Mouse (Mus musculus): ENCODE measurements around the gene 1700019N19Rik. TPM values are rescaled to one million over a fixed set of nuclear protein-coding genes. Genes with fewer than 3 reads are reported as not detected.
A peak's percentile ranks its signal among the peaks of the same experiment; 100 is the strongest.

Gene 1700019N19Rik
- polyA plus RNA-seq, 1 experiment from 2014 or later = not detected

DNA sequence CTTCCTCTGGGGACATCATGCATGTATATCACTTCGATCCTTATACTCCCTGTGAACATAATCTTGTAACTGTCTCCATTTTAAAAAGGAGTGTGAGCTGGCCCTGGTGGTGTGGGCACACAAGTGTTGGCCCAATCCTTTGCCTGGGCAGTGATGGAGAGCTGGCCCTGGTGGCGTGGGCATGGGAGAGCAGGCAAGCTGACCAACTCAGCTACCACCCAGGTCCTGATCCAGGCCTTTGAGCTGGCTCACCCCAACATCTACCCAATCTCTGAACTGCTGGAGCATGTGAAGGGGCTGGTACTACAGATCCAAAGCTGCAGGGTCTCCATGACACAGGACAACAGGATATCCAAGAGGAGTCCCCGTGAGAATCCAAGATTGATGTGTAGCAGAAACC is 29.0 kb upstream of the 1700019N19Rik start:
- Histone ChIP-seq H3K27ac (no peak overlapping the region), H3K4me1 (no peaks in the 10 kb centered on the region)
- WGBS = 95% methylated on average over 3 of the region's 3 CpGs

DNA sequence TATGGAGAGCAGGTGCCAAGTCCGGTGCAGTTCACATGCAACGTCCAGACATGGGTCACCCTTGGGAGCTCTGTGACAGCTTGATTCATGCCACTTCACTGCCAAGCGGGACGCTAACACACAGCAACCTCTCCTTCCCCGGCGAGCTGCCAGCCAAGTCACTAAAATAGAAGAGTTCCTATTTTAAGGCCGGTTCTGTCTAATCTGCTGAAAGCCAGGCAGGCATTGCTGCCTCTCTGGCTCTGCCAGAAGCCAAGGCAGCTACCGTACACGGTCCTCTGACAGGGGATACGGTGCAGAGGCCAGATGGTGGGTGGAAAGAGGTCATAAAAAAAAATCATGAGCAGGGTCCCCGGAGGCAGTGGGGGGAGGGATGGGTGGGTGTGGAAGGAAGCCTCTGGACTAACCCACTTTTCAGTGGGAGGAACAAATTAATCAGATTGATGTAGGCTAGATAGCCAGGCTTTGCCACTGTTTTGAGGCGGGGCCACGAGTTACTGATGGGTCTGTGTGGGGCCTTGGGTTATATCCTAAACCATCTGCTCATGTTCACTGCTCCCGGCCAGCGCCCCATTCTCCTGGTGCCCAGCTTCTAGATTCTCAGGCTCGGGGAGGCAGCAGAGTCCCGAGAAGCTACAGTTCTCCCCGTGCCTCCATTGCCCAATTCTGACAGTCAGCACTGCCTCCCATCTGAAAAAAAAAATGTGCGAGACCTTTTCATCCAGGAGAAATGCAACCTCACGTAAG is 28.4 kb upstream of the 1700019N19Rik start:
- Histone ChIP-seq H3K4me1 (no peaks in the 10 kb centered on the region), H3K27ac (0 out of 2 replicates have a peak overlapping the region, but pooled peaks have one; percentile 20)
- WGBS = 91% methylated on average over 20 of the region's 20 CpGs

More for the DNA sequence above, 29.0 kb upstream of the 1700019N19Rik start:
- DNase-seq (ENCODE audit: extremely low spot score, low spot score) = no peak
- Histone ChIP-seq H3K9me3 (no peaks in the 10 kb centered on the region), H3K27me3 (ENCODE audit: poor library complexity, severe bottlenecking) (no peaks in the 10 kb centered on the region), H3K4me3 (no peak overlapping the region), H3K36me3 (replicated peaks) (no peaks in the 10 kb centered on the region)

GRCm38 (mm10) chr19:58818571-58819415 is 24.5 kb upstream of the 1700019N19Rik start:
- no peaks in the 10 kb centered on the region for H3K4me1 ChIP-seq
- DNase-seq (ENCODE audit: extremely low spot score, low spot score) = no peak
- H3K27ac ChIP-seq = no peak overlapping the region
- no peaks in the 10 kb centered on the region for H3K27me3 ChIP-seq (ENCODE audit: poor library complexity, severe bottlenecking)
- WGBS = 87% methylated on average over 14 of the region's 14 CpGs
- H3K4me3 ChIP-seq = no peak overlapping the region
- no peaks in the 10 kb centered on the region for H3K36me3 ChIP-seq (replicated peaks)
- no peaks in the 10 kb centered on the region for H3K9me3 ChIP-seq

More for the DNA sequence above, 28.4 kb upstream of the 1700019N19Rik start:
- H3K9me3 ChIP-seq = no peaks in the 10 kb centered on the region
- DNase-seq (ENCODE audit: extremely low spot score, low spot score) = no peak
- no peaks in the 10 kb centered on the region for H3K27me3 ChIP-seq (ENCODE audit: poor library complexity, severe bottlenecking)
- H3K36me3 ChIP-seq (replicated peaks) = no peaks in the 10 kb centered on the region
- H3K4me3 ChIP-seq = no peak overlapping the region

GRCm38 (mm10) chr19:58817398-58817797 is 23.1 kb upstream of the 1700019N19Rik start:
- Histone ChIP-seq H3K4me3 (no peak overlapping the region), H3K4me1 (no peaks in the 10 kb centered on the region), H3K9me3 (no peaks in the 10 kb centered on the region), H3K27ac (no peak overlapping the region), H3K27me3 (ENCODE audit: poor library complexity, severe bottlenecking) (no peaks in the 10 kb centered on the region), H3K36me3 (replicated peaks) (no peaks in the 10 kb centered on the region)
- WGBS = 90% methylated on average over 11 of the region's 11 CpGs
- no peak for DNase-seq (ENCODE audit: extremely low spot score, low spot score)

DNA sequence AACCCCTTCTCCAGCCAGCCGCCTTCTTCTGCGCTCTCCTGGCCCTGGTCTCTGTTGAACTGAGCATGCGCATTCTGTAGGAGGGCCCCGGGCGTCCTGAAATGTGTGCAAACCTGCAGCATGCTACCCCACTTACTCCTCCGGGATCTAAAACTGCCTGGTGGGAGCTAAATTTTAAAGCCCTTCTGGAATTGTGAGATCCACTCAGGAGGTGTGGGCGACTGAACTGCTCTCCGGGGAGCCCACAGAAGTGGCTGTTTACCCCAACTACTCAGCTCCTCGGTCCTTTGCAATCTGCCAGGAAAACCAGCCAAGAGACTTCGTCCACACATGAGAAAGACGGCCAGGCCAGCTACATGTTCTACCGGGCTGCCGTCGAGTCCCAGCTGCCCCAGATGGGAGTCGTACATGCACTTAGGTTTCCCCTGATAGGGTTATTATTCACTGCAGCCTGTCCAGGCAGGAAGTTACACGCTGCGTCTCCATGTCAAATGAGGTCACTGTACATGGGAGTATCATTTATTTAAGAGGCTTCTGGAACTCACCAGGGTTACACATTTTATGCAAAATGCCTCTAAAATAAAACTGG is 22.3 kb upstream of the 1700019N19Rik start:
- Histone ChIP-seq H3K27ac (no peak overlapping the region), H3K4me1 (no peaks in the 10 kb centered on the region), H3K4me3 (no peak overlapping the region), H3K27me3 (ENCODE audit: poor library complexity, severe bottlenecking) (no peaks in the 10 kb centered on the region), H3K9me3 (no peaks in the 10 kb centered on the region), H3K36me3 (replicated peaks) (no peaks in the 10 kb centered on the region)
- 89% methylated on average over 17 of the region's 17 CpGs for WGBS
- no peak for DNase-seq (ENCODE audit: extremely low spot score, low spot score)

GRCm38 (mm10) chr19:58815179-58815922 is 21.1 kb upstream of the 1700019N19Rik start:
- Histone ChIP-seq H3K4me1 (no peaks in the 10 kb centered on the region), H3K4me3 (no peak overlapping the region)
- WGBS = 90% methylated on average over 13 of the region's 13 CpGs

GRCm38 (mm10) chr19:58810536-58810935 is 16.3 kb upstream of the 1700019N19Rik start:
- H3K27me3 ChIP-seq (ENCODE audit: poor library complexity, severe bottlenecking) = no peaks in the 10 kb centered on the region
- no peaks in the 10 kb centered on the region for H3K4me1 ChIP-seq
- no peaks in the 10 kb centered on the region for H3K36me3 ChIP-seq (replicated peaks)
- H3K9me3 ChIP-seq = no peaks in the 10 kb centered on the region
- H3K4me3 ChIP-seq = no peak overlapping the region
- DNase-seq (ENCODE audit: extremely low spot score, low spot score) = no peak
- WGBS = 88% methylated on average over 5 of the region's 5 CpGs
- no peak overlapping the region for H3K27ac ChIP-seq

More at GRCm38 (mm10) chr19:58815179-58815922, 21.1 kb upstream of the 1700019N19Rik start:
- H3K27me3 ChIP-seq (ENCODE audit: poor library complexity, severe bottlenecking) = no peaks in the 10 kb centered on the region
- no peaks in the 10 kb centered on the region for H3K36me3 ChIP-seq (replicated peaks)
- no peak for DNase-seq (ENCODE audit: extremely low spot score, low spot score)
- no peaks in the 10 kb centered on the region for H3K9me3 ChIP-seq
- no peak overlapping the region for H3K27ac ChIP-seq

- 82% methylated on average over 6 of the region's 6 CpGs for WGBS
- H3K27ac ChIP-seq = no peak overlapping the region
These were observed 14.6 kb upstream of the 1700019N19Rik start for GRCm38 (mm10) chr19:58808864-58809263.

DNA sequence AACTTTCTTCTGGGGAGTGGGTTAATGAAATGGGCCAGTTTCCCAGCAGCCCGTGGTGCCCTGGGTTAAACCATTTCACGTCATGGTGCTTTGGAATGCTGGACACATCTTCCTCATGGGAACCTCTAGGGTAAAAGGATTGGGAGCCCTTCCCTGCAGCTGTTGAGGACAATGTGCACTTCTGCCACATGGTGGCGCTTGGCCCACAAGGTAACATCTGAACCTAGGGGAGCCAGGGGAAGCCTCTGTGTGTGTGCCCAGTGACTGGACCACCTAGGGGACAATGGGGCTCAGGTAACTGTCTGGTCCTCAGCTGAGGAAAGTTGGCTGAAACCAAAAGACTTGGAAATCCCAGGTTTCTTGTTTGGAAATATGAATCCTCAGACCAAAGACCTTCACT is 12.1 kb upstream of the 1700019N19Rik start:
- 7% methylated on average over 3 of the region's 3 CpGs for WGBS
- 0 out of 2 replicates have a peak, but pooled peaks cover 3% of the 10 kb centered on the region for H3K36me3 ChIP-seq (replicated peaks)
- H3K27ac ChIP-seq = no peak overlapping the region
- peak; percentile 66 for DNase-seq (ENCODE audit: extremely low spot score, low spot score)
- H3K27me3 ChIP-seq (ENCODE audit: poor library complexity, severe bottlenecking) = no peaks in the 10 kb centered on the region
- H3K9me3 ChIP-seq = no peaks in the 10 kb centered on the region
- H3K4me3 ChIP-seq = no peak overlapping the region
- H3K4me1 ChIP-seq = no peaks in the 10 kb centered on the region

More at GRCm38 (mm10) chr19:58808864-58809263, 14.6 kb upstream of the 1700019N19Rik start:
- DNase-seq (ENCODE audit: extremely low spot score, low spot score) = no peak
- H3K27me3 ChIP-seq (ENCODE audit: poor library complexity, severe bottlenecking) = no peaks in the 10 kb centered on the region
- H3K36me3 ChIP-seq (replicated peaks) = 0 out of 2 replicates have a peak, but pooled peaks cover under 1% of the 10 kb centered on the region
- no peaks in the 10 kb centered on the region for H3K4me1 ChIP-seq
- no peak overlapping the region for H3K4me3 ChIP-seq
- H3K9me3 ChIP-seq = no peaks in the 10 kb centered on the region

DNA sequence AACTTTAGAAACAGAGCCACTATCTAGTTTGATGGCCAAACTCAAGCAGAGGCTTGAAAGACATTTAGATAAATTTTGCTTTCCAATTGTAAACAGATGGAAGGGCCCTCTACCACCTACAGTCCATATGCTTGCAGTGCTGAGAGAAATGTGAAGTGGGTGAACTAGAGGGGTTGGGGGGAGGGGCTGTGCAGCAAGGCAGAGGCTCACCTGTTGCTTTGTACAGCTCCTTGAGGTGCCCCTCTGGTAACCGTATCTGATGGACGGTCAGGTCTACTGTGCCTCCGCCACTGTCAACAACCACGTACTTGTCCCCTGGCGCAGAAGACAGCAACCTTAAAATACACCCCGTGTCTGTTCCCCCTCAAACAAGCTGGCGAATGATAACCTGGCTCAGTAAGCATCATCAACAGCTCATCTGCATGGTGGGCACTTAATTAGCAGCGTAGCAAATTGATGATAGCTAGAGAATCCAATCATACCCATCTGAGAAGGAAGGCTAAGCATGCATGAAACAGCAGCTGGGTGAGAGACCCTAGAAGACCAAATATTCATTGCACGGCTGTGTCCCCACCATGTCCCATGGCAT is 11.0 kb upstream of the 1700019N19Rik start:
- Histone ChIP-seq H3K4me3 (no peak overlapping the region), H3K27me3 (ENCODE audit: poor library complexity, severe bottlenecking) (no peaks in the 10 kb centered on the region), H3K4me1 (no peaks in the 10 kb centered on the region), H3K36me3 (replicated peaks) (0 out of 2 replicates have a peak, but pooled peaks cover 3% of the 10 kb centered on the region), H3K27ac (no peak overlapping the region), H3K9me3 (no peaks in the 10 kb centered on the region)
- DNase-seq (ENCODE audit: extremely low spot score, low spot score) = no peak
- WGBS = 88% methylated on average over 9 of the region's 9 CpGs

DNA sequence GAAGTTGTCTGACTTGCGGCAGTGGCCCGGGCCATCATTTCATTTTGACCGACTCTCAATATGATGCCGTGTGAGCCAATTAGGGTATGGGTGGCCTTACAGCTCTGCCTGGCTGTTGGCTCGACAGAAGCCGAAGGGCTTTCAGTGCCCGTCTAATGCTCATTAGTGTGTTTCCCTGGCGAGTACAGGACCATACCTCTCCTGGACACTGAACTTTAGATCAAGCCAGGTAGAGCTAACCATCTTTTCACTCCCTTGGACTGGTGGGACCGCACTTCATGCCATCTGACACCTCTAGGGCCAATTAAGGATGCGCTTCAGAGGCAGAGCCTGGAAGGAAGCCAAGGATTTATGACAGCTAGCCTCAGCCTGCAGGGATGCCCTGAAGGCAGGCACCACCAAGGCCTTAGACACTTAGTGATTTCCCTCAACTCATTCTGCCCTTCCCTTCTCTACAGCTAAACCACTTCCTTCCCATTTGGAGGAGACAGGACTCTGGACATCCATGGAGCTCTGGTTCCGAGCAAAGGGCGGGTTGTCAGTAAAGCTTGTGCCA is 931 bp upstream of the 1700019N19Rik start:
- 84% methylated on average over 12 of the region's 12 CpGs for WGBS
- Histone ChIP-seq H3K27ac (0 out of 2 replicates have a peak overlapping the region, but pooled peaks have one; percentile 11), H3K36me3 (replicated peaks) (peaks cover 12% of the 10 kb centered on the region), H3K9me3 (0 out of 2 replicates have a peak, but pooled peaks cover 4% of the 10 kb centered on the region), H3K4me3 (no peak overlapping the region), H3K27me3 (ENCODE audit: poor library complexity, severe bottlenecking) (no peaks in the 10 kb centered on the region), H3K4me1 (peaks cover 15% of the 10 kb centered on the region)
- no peak for DNase-seq (ENCODE audit: extremely low spot score, low spot score)

Data from forebrain, embryonic 10.5 days (tissue).